Mouse (Mus musculus): ENCODE results near the gene Zfp369. TPM values are rescaled to one million over a fixed set of nuclear protein-coding genes. Genes with fewer than 3 reads are reported as not detected.
"Not testable (repeated sequence)": the region's sequence is repeated elsewhere in the genome, so short reads cannot be mapped to it uniquely, and the experiment has no call there.

Zfp369 gene
- total and polyA plus RNA-seq, 3 experiments, result 14.1 to 15.3 TPM; not detected in 1

DNA sequence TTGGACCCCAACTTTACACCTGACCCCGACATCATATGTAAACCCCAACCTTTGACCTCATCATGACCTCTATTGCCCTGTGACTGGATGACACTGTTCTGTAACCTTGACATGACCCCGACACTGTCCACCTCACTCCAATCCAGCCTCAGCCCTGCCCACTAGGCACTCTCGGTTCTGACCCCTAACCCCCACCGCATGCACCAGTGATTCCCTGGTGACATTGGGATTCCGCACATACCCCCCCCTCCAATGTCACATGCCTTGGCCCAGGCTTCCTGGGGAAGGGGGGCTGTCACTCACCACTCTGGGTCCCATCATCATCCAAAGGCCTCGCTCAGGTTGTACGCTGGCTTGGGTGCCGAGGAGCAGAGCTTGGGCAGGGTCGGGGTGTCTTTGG lies 33.2 kb downstream of the Zfp369 start:
- no peaks in the 10 kb centered on the region for H3K4me1 ChIP-seq (ENCODE audit: control insufficient read depth in 1 of 2, insufficient read depth in 2 of 2, low read length in 2 of 2)

DNA sequence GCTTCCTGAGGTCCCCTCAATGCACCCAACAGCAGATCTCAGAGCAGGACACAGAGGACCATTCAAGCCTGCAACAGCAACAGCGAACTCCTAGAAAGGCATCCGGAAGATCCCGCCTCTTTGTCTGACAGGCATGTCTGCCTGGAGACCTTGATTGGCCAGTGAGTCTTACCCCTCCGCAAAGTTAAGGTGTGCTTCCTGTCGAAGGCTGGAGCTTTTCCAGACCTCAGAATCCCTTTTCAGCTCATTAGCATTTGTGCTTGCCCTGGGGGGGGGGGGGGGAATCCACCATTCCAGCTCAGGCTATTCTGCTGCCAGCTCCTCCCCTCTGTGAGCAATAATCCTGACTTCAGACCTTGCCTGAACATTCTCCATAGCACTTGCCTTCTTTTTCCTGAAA lies 69.9 kb downstream of the Zfp369 start:
- H3K36me3 ChIP-seq (ENCODE audit: control insufficient read depth in 1 of 2, insufficient read depth in 2 of 2, low read length in 2 of 2); H3K9me3 ChIP-seq (replicated peaks; ENCODE audit: insufficient read depth, low read length); H3K9ac ChIP-seq (ENCODE audit: control insufficient read depth, low read depth, low read length, poor library complexity, severe bottlenecking); H3K27ac ChIP-seq (ENCODE audit: control insufficient read depth, low read depth, low read length); H3K79me2 ChIP-seq (ENCODE audit: control insufficient read depth, insufficient read depth, low read length, poor library complexity); DNase-seq (ENCODE audit: low read depth, low spot score); H3K4me3 ChIP-seq (ENCODE audit: control insufficient read depth in 1 of 2, insufficient read depth in 1 of 2, low read depth in 2 of 2, low read length in 2 of 2); H3K4me1 ChIP-seq (ENCODE audit: control insufficient read depth in 1 of 2, insufficient read depth in 2 of 2, low read length in 2 of 2); H3K27me3 ChIP-seq (ENCODE audit: control insufficient read depth in 1 of 2, insufficient read depth in 2 of 2, low read length in 2 of 2): not testable (repeated sequence)

More for the DNA sequence above, 33.2 kb downstream of the Zfp369 start:
- no peak overlapping the region for H3K27ac ChIP-seq (ENCODE audit: control insufficient read depth, low read depth, low read length)
- H3K9me3 ChIP-seq (replicated peaks; ENCODE audit: insufficient read depth, low read length), result no peaks in the 10 kb centered on the region
- H3K79me2 ChIP-seq (ENCODE audit: control insufficient read depth, insufficient read depth, low read length, poor library complexity), result no peaks in the 10 kb centered on the region
- H3K27me3 ChIP-seq (ENCODE audit: control insufficient read depth in 1 of 2, insufficient read depth in 2 of 2, low read length in 2 of 2), result no peaks in the 10 kb centered on the region
- DNase-seq (ENCODE audit: low read depth, low spot score), result no peak
- H3K9ac ChIP-seq (ENCODE audit: control insufficient read depth, low read depth, low read length, poor library complexity, severe bottlenecking), result no peak overlapping the region
- H3K36me3 ChIP-seq (ENCODE audit: control insufficient read depth in 1 of 2, insufficient read depth in 2 of 2, low read length in 2 of 2), result no peaks in the 10 kb centered on the region
- no peak overlapping the region for H3K4me3 ChIP-seq (ENCODE audit: control insufficient read depth in 1 of 2, insufficient read depth in 1 of 2, low read depth in 2 of 2, low read length in 2 of 2)
- TF ChIP-seq ZC3H11A (IDR thresholded peaks at IDR 0.05; ENCODE audit: low read depth, low read length) (no peak), POLR2AphosphoS5 (IDR thresholded peaks at IDR 0.05; ENCODE audit: borderline replicate concordance, low read depth, low read length) (no peak), MAX (IDR thresholded peaks at IDR 0.05; ENCODE audit: low read length) (no peak), USF1 (IDR thresholded peaks at IDR 0.05; ENCODE audit: low read depth, low read length) (no peak), BHLHE40 (IDR thresholded peaks at IDR 0.05; ENCODE audit: borderline replicate concordance, low read depth, low read length) (no peak), MYC (IDR thresholded peaks at IDR 0.05; ENCODE audit: low read depth, low read length) (no peak), POLR2A (IDR thresholded peaks at IDR 0.05; ENCODE audit: control insufficient read depth in 1 of 2, insufficient read depth in 1 of 2, low read depth in 1 of 2, low read length in 2 of 2, poor library complexity in 1 of 2) (no peak), MXI1 (IDR thresholded peaks at IDR 0.05; ENCODE audit: low read depth, low read length) (no peak), USF2 (IDR thresholded peaks at IDR 0.05; ENCODE audit: borderline replicate concordance in 1 of 2, insufficient read depth in 1 of 2, low read depth in 1 of 2, low read length in 2 of 2) (no peak), EP300 (IDR thresholded peaks at IDR 0.05; ENCODE audit: low read depth in 1 of 2, low read length in 2 of 2) (no peak), MAFK (IDR thresholded peaks at IDR 0.05; ENCODE audit: borderline replicate concordance, low read depth, low read length) (no peak), TCF12 (IDR thresholded peaks at IDR 0.05; ENCODE audit: low read depth, low read length) (no peak), POLR2AphosphoS2 (IDR thresholded peaks at IDR 0.05; ENCODE audit: low read length) (no peak), ZKSCAN1 (IDR thresholded peaks at IDR 0.05; ENCODE audit: low read depth, low read length) (no peak), KAT2A (conservative IDR thresholded peaks at IDR 0.05; ENCODE audit: low read depth, low read length) (no peak), HCFC1 (IDR thresholded peaks at IDR 0.05; ENCODE audit: low read depth, low read length) (no peak), TBP (IDR thresholded peaks at IDR 0.05; ENCODE audit: low read depth, low read length) (no peak), MYB (IDR thresholded peaks at IDR 0.05; ENCODE audit: low read depth, low read length) (no peak), JUND (IDR thresholded peaks at IDR 0.05; ENCODE audit: low read depth, low read length) (no peak)

DNA sequence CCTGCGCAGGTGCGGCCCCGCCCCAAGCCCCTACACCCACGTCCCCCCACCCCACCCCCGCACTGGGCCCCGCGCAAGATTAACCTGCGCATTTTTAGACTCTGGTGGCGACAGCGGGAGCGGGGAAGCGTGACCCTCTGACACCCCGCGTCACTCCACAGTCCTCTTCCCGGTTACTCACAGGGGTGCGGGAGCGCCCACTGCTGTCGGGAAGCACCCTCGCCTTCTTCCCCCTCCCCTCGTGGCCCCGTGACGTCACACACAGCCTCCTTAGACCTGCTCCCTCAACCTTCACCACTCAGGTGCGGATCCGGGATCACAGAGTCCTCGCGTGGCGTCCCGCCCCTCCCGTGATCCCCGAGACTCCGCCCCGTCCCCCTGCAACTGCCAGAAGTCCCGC lies 73.2 kb downstream of the Zfp369 start:
- not testable (repeated sequence) for H3K27ac ChIP-seq (ENCODE audit: control insufficient read depth, low read depth, low read length); DNase-seq (ENCODE audit: low read depth, low spot score); H3K4me1 ChIP-seq (ENCODE audit: control insufficient read depth in 1 of 2, insufficient read depth in 2 of 2, low read length in 2 of 2); H3K9ac ChIP-seq (ENCODE audit: control insufficient read depth, low read depth, low read length, poor library complexity, severe bottlenecking); H3K27me3 ChIP-seq (ENCODE audit: control insufficient read depth in 1 of 2, insufficient read depth in 2 of 2, low read length in 2 of 2); H3K36me3 ChIP-seq (ENCODE audit: control insufficient read depth in 1 of 2, insufficient read depth in 2 of 2, low read length in 2 of 2); H3K79me2 ChIP-seq (ENCODE audit: control insufficient read depth, insufficient read depth, low read length, poor library complexity); H3K9me3 ChIP-seq (replicated peaks; ENCODE audit: insufficient read depth, low read length); H3K4me3 ChIP-seq (ENCODE audit: control insufficient read depth in 1 of 2, insufficient read depth in 1 of 2, low read depth in 2 of 2, low read length in 2 of 2)

Measured in MEL (cell line).